Mouse (Mus musculus): Measurements from ENCODE around the gene Ccdc183.

Gene Ccdc183

GRCm38 (mm10) chr2:25577951-25578795 is 39.3 kb downstream of the Ccdc183 start:
- peak; percentile 49 to 54 for DNase-seq

GRCm38 (mm10) chr2:25576965-25577891 is 40.2 kb downstream of the Ccdc183 start:
- DNase-seq: peak; percentile 49 to 51

GRCm38 (mm10) chr2:25576028-25576850 is 41.2 kb downstream of the Ccdc183 start:
- DNase-seq: peak in 1 of 2 experiments; percentile 21

GRCm38 (mm10) chr2:25575432-25576027 is 41.9 kb downstream of the Ccdc183 start:
- DNase-seq: peak; percentile 67 to 72

- peak; percentile 93 to 96 for DNase-seq
Measured at GRCm38 (mm10) chr2:25574579-25575431, 42.7 kb downstream of the Ccdc183 start, which contains the start of the genes Mamdc4 and Phpt1. TSS of gene Mamdc4 (minus strand) at chr2:25574845. TSS of gene Phpt1 (minus strand) at chr2:25575224.

GRCm38 (mm10) chr2:25574136-25574535 is 43.3 kb downstream of the Ccdc183 start:
- no peak for DNase-seq

GRCm38 (mm10) chr2:25573068-25573467 is 44.4 kb downstream of the Ccdc183 start:
- peak in 1 of 2 experiments; percentile 14 for DNase-seq

GRCm38 (mm10) chr2:25571221-25571620 is 46.3 kb downstream of the Ccdc183 start:
- DNase-seq: no peak

GRCm38 (mm10) chr2:25569323-25569722 is 48.2 kb downstream of the Ccdc183 start:
- no peak for DNase-seq

- DNase-seq: no peak
Measured at GRCm38 (mm10) chr2:25568473-25569019, 48.9 kb downstream of the Ccdc183 start.

GRCm38 (mm10) chr2:25566558-25566957 is 50.9 kb downstream of the Ccdc183 start:
- DNase-seq: no peak

GRCm38 (mm10) chr2:25565741-25566140 is 51.7 kb downstream of the Ccdc183 start:
- DNase-seq: no peak

GRCm38 (mm10) chr2:25561946-25562345 is 55.5 kb downstream of the Ccdc183 start:
- DNase-seq: peak; percentile 80 to 86

GRCm38 (mm10) chr2:25560551-25560950 is 56.9 kb downstream of the Ccdc183 start:
- DNase-seq: no peak

GRCm38 (mm10) chr2:25558774-25559173 is 58.7 kb downstream of the Ccdc183 start:
- no peak for DNase-seq
